Mouse (Mus musculus): ENCODE results near the gene Gnptg. TPM values are rescaled to one million over a fixed set of nuclear protein-coding genes. Genes with fewer than 3 reads are reported as not detected.

Gnptg gene
- total and polyA plus RNA-seq, 2 experiments from 2014 or later: 89.2 to 128 TPM

DNA sequence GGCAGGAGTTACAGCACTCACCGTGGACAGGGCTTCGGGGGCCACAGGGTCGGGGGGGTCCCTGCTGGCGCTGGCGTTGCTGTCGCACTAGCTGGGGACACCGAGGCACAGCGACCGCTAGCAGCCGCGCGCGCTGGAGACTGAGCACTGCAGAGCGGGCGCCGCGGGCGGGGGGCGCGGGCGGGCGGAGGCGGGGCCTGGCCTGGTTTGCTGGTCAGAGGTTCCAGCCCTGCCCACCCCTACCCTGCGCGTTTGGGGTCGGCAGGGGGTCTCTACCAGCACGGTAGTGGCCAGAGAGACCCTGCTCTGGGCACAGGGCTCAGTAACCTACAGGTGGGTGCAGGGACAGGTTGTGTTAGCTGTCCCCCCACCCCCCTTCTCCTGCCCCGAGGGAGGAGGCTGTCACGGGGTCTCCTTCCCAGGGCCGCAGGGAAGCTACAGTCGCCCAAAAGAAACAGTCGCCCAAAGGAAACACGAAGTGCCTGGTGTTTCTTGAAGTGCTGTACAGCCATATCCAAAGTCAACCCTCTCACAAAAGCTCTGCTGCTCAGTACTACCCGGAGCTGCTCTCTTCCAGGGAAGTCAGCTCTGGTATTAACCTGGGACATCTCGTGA lies 16.3 kb upstream of the Gnptg start, which contains the start of gene Baiap3:
Gene Baiap3 (minus strand): TSS at position 225 of the 615 bp plus-strand sequence.
- no peaks in the 10 kb centered on the region for H3K27me3 ChIP-seq (ENCODE audit: insufficient read depth, low read length)
- no peak within 1 kb of the TSS for H3K27ac ChIP-seq
- 4% methylated on average over 35 of the region's 35 CpGs for WGBS
- peak within 1 kb of the TSS; percentile 50 for H3K4me2 ChIP-seq (ENCODE audit: low read depth, low read length)
- no peaks in the 10 kb centered on the region for H3K36me3 ChIP-seq (ENCODE audit: insufficient read depth, low read length)
- H3K4me1 ChIP-seq (ENCODE audit: insufficient read depth, low read length): peaks cover 21% of the 10 kb centered on the region
- H3K4me3 ChIP-seq (ENCODE audit: low read length): peak within 1 kb of the TSS; percentile 23
- peak; percentile 50 for DNase-seq (ENCODE audit: low spot score)
- H3K9me3 ChIP-seq (ENCODE audit: low read length): no peaks in the 10 kb centered on the region
- H3K9ac ChIP-seq (replicated peaks; ENCODE audit: low read length): peak within 1 kb of the TSS; percentile 31
- ATAC-seq: peak; percentile 42; the same call in 1 of the 2 replicates
- no peak for TF ChIP-seq CTCF (IDR thresholded peaks at IDR 0.05; ENCODE audit: low read depth)

DNA sequence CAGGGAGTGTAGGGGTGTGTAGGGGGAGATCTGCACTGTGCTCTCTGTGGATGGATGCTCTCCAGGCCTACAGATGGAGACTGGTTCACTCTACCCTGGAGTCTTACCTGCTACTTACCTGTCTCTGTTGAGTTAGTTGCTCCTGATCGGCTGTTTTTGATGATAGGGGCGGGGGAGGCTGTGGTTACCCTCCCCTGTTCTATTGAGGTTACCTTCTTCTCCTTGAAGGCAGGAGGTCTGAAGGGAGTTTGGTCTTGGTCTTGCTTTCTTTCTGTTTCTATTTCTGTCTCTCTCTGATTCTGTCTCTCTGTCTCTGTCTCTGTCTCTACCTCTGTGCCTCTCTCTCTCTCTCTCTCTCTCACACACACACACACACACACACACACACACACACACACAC lies 15.2 kb upstream of the Gnptg start:
- Histone ChIP-seq H3K9ac (replicated peaks; ENCODE audit: low read length) (no peak overlapping the region), H3K4me2 (ENCODE audit: low read depth, low read length) (peak overlapping the region; percentile 50; the same call in 1 of the 2 replicates)

DNA sequence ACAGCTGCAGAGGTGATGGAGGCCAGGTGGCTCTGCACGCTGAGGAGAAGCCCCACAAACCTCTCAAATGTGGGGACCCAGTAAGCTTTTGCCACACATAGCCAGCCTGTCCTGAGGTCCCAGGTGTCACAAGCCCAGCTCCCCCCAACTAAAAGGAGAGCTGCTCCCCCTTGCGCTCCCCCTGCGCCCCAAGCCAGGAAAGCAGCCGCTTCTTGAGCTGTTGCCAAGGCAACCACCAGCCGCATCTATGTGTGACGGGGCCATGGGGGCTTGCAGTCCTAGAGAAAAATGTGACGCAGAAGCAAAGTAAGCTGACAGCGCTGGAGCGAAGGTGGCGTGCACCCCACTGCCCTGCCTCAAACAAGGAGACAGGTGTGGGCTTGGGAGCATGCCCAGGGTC lies 13.8 kb upstream of the Gnptg start:
- H3K9ac ChIP-seq (replicated peaks; ENCODE audit: low read length): peak overlapping the region; percentile 9; the same call in 1 of the 2 replicates
- DNase-seq (ENCODE audit: low spot score): peak; percentile 77
- H3K9me3 ChIP-seq (ENCODE audit: low read length): no peaks in the 10 kb centered on the region
- H3K4me2 ChIP-seq (ENCODE audit: low read depth, low read length): peak overlapping the region; percentile 27
- 6% methylated on average over 10 of the region's 10 CpGs for WGBS
- no peaks in the 10 kb centered on the region for H3K36me3 ChIP-seq (ENCODE audit: insufficient read depth, low read length)
- peaks cover 24% of the 10 kb centered on the region for H3K4me1 ChIP-seq (ENCODE audit: insufficient read depth, low read length)
- no peak for TF ChIP-seq CTCF (IDR thresholded peaks at IDR 0.05; ENCODE audit: low read depth)
- H3K27me3 ChIP-seq (ENCODE audit: insufficient read depth, low read length): no peaks in the 10 kb centered on the region
- H3K27ac ChIP-seq: peak overlapping the region; percentile 62
- peak; percentile 19; the same call in 1 of the 2 replicates for ATAC-seq
- H3K4me3 ChIP-seq (ENCODE audit: low read length): no peak overlapping the region

More for the DNA sequence above, 15.2 kb upstream of the Gnptg start:
- peaks cover 22% of the 10 kb centered on the region for H3K4me1 ChIP-seq (ENCODE audit: insufficient read depth, low read length)
- whole genome bisulfite sequencing: 67% methylated on average over 2 of the region's 2 CpGs
- TF ChIP-seq CTCF (IDR thresholded peaks at IDR 0.05; ENCODE audit: low read depth): no peak
- H3K27me3 ChIP-seq (ENCODE audit: insufficient read depth, low read length): no peaks in the 10 kb centered on the region
- no peak for DNase-seq (ENCODE audit: low spot score)
- no peaks in the 10 kb centered on the region for H3K36me3 ChIP-seq (ENCODE audit: insufficient read depth, low read length)
- no peaks in the 10 kb centered on the region for H3K9me3 ChIP-seq (ENCODE audit: low read length)
- no peak for ATAC-seq
- H3K27ac ChIP-seq: no peak overlapping the region
- no peak overlapping the region for H3K4me3 ChIP-seq (ENCODE audit: low read length)

DNA sequence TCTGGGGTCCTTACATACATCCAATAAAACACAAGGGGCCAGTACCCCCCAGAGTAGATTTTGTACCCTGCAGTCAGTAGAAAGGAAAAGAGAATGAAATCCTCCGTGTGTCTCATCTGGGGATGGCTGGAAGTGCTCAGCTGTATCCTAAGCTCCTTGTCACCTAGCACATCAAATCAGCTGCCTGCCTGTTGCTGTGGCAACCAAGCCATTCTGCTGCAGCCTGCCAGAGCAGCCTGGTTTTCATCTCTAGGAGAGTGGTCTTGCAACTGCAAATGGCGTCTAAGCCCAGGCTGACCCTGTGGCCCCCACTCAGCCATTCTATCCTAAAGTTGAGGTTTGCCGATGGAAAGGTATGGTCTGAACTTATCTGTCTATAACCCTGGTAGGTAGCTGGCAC lies 12.7 kb upstream of the Gnptg start:
- ATAC-seq (peak; percentile 42), DNase-seq (ENCODE audit: low spot score) (peak; percentile 77)
- H3K27me3 ChIP-seq (ENCODE audit: insufficient read depth, low read length): no peaks in the 10 kb centered on the region
- H3K4me1 ChIP-seq (ENCODE audit: insufficient read depth, low read length): peaks cover 24% of the 10 kb centered on the region
- no peak overlapping the region for H3K4me2 ChIP-seq (ENCODE audit: low read depth, low read length)
- no peaks in the 10 kb centered on the region for H3K36me3 ChIP-seq (ENCODE audit: insufficient read depth, low read length)
- H3K27ac ChIP-seq: peak overlapping the region; percentile 62
- no peak overlapping the region for H3K9ac ChIP-seq (replicated peaks; ENCODE audit: low read length)
- no peaks in the 10 kb centered on the region for H3K9me3 ChIP-seq (ENCODE audit: low read length)
- WGBS: 18% methylated on average over 3 of the region's 3 CpGs
- H3K4me3 ChIP-seq (ENCODE audit: low read length): no peak overlapping the region
- no peak for TF ChIP-seq CTCF (IDR thresholded peaks at IDR 0.05; ENCODE audit: low read depth)

DNA sequence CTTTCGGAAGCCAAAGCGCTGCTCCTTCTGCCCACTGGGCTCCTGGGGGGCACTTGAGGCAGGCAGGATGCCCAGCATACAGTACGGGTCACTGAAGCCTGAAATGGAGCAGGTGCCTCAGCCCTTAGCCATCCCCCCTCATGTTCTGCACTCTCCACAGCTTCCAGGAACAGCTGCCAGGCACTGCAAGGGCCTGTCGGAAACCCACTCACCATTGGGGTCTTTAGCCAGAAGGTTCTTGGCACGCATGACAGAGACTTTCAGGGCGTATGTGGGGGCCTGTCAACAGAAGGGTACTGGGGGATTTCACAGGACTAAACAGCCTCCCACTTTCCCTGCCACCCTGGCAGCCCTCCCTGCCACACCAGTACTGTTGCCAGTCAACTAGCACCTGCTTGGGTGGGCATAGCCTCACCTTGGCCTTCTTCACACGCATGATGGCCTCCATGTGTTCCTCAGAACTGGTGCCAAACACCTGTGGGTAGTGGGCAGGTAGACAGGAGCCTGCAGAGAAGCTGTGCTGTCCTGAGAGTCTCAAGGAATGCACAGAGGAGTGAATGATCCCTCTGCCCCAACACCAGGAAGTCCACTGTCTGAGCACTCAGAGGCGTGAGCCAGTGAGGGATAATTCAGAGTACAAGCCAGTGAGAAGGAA lies 10.4 kb upstream of the Gnptg start:
- no peak overlapping the region; the same call in 1 of the 2 replicates for H3K27ac ChIP-seq
- 53% methylated on average over 8 of the region's 8 CpGs for WGBS
- H3K4me2 ChIP-seq (ENCODE audit: low read depth, low read length): no peak overlapping the region
- no peak overlapping the region for H3K9ac ChIP-seq (replicated peaks; ENCODE audit: low read length)
- no peaks in the 10 kb centered on the region for H3K9me3 ChIP-seq (ENCODE audit: low read length)
- ATAC-seq: peak; percentile 29
- peak; percentile 70 for DNase-seq (ENCODE audit: low spot score)
- no peak for TF ChIP-seq CTCF (IDR thresholded peaks at IDR 0.05; ENCODE audit: low read depth)
- no peaks in the 10 kb centered on the region; the same call in 1 of the 2 replicates for H3K36me3 ChIP-seq (ENCODE audit: insufficient read depth, low read length)
- H3K4me3 ChIP-seq (ENCODE audit: low read length): no peak overlapping the region
- no peaks in the 10 kb centered on the region for H3K27me3 ChIP-seq (ENCODE audit: insufficient read depth, low read length)
- peaks cover 17% of the 10 kb centered on the region for H3K4me1 ChIP-seq (ENCODE audit: insufficient read depth, low read length)

DNA sequence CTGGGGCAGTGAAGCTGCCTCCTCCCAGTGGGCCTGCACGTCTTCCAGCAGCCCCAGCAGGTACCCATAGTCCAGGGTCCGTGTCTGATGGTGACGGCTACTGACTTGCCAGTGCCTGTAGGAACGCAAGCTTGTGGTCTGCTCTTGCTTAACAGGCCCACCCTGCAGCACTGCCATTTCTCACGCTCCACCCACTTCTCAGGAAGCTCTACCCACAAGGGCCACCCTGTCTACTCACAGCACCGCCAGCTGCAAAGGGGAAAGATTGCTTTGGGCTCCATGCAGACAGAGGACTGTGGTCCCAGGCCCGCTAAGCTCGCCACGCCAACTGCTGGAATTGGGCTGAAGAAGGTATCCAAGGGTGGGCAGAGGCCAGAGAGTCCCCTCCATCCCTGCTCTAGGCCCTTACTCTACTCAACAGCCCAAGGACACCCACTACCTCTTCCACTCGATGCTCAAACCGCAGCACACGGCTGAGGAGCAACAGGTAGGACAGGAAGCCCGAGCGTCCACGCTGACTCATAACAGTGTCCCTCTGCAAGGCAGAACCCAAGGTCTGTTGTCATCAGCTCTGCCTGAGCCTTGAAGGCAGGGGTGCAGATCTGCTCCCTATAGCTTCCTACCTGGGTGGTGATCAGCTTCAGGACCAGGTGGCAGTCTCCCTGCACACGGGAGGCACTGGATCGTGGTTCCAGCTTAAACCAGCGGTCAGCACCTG lies 8.3 kb upstream of the Gnptg start:
- DNase-seq (ENCODE audit: low spot score) (no peak), ATAC-seq (no peak)
- Histone ChIP-seq H3K9ac (replicated peaks; ENCODE audit: low read length) (no peak overlapping the region), H3K4me2 (ENCODE audit: low read depth, low read length) (no peak overlapping the region), H3K9me3 (ENCODE audit: low read length) (no peaks in the 10 kb centered on the region), H3K4me3 (ENCODE audit: low read length) (no peak overlapping the region), H3K4me1 (ENCODE audit: insufficient read depth, low read length) (peaks cover 10% of the 10 kb centered on the region), H3K27ac (no peak overlapping the region), H3K36me3 (ENCODE audit: insufficient read depth, low read length) (peaks cover 12% of the 10 kb centered on the region), H3K27me3 (ENCODE audit: insufficient read depth, low read length) (no peaks in the 10 kb centered on the region)
- WGBS: 80% methylated on average over 18 of the region's 18 CpGs
- TF ChIP-seq CTCF (IDR thresholded peaks at IDR 0.05; ENCODE audit: low read depth): no peak

All from hindbrain, postnatal 0 days (tissue).